ENCODE assay signal across 8 mouse cellular contexts in genomic region chr4:118260551-118261267, GRCm38 (mm10). TPM values are rescaled to one million over a fixed set of nuclear protein-coding genes. Genes with fewer than 3 reads are reported as not detected.
DNase-seq lines count a peak whose midpoint lies in the region; ATAC-seq and TF ChIP-seq lines count a peak whose summit lies in the region.

No protein-coding gene starts in this region.

- H3K36me3 ChIP-seq in forebrain, embryonic 11.5 days (ENCODE audit: control insufficient read depth, insufficient read depth, low read length) = peaks cover 4% of the 10 kb centered on the region; the same call in 1 of the 2 replicates
- peaks cover 79% of the 10 kb centered on the region for H3K36me3 ChIP-seq in hindbrain, embryonic 10.5 days
- peaks cover 43% of the 10 kb centered on the region for H3K36me3 ChIP-seq in lung, embryonic 14.5 days (ENCODE audit: insufficient read depth)

- under 1% methylated on average over 39 of the region's 39 CpGs for WGBS in forebrain, embryonic 11.5 days
- WGBS in hindbrain, embryonic 10.5 days = 1% methylated on average over 39 of the region's 39 CpGs
- under 1% methylated on average over 39 of the region's 39 CpGs for WGBS in lung, embryonic 14.5 days

- H3K4me1 ChIP-seq in forebrain, embryonic 11.5 days (replicated peaks; ENCODE audit: control insufficient read depth, insufficient read depth, low read length) = peaks cover 34% of the 10 kb centered on the region
- peaks cover 84% of the 10 kb centered on the region for H3K4me1 ChIP-seq in hindbrain, embryonic 10.5 days (replicated peaks)
- peaks cover 7% of the 10 kb centered on the region; the same call in 1 of the 2 replicates for H3K4me1 ChIP-seq in lung, embryonic 14.5 days (ENCODE audit: insufficient read depth)

- peak overlapping the region; percentile 45 for H3K4me3 ChIP-seq in forebrain, embryonic 11.5 days (ENCODE audit: low read depth, low read length)
- peak overlapping the region; percentile 61 for H3K4me3 ChIP-seq in hindbrain, embryonic 10.5 days
- peak overlapping the region; percentile 48 for H3K4me3 ChIP-seq in lung, embryonic 14.5 days (ENCODE audit: low read depth, low read length)

- peak overlapping the region; percentile 70 for H3K4me2 ChIP-seq in forebrain, embryonic 11.5 days (ENCODE audit: low read depth, low read length, severe bottlenecking)
- H3K4me2 ChIP-seq in lung, embryonic 14.5 days = peak overlapping the region; percentile 87

- peak overlapping the region; percentile 51 for H3K9ac ChIP-seq in forebrain, embryonic 11.5 days (ENCODE audit: low read length)
- H3K9ac ChIP-seq in lung, embryonic 14.5 days = peak overlapping the region; percentile 47

- no peaks in the 10 kb centered on the region for H3K27me3 ChIP-seq in forebrain, embryonic 11.5 days (ENCODE audit: control insufficient read depth, insufficient read depth, low read length)
- no peaks in the 10 kb centered on the region for H3K27me3 ChIP-seq in hindbrain, embryonic 10.5 days (ENCODE audit: insufficient read depth, poor library complexity, severe bottlenecking)
- no peaks in the 10 kb centered on the region for H3K27me3 ChIP-seq in lung, embryonic 14.5 days (ENCODE audit: insufficient read depth, low read length)

- H3K27ac ChIP-seq in forebrain, embryonic 11.5 days (ENCODE audit: low read depth, low read length) = peak overlapping the region; percentile 77
- peak overlapping the region; percentile 87 for H3K27ac ChIP-seq in hindbrain, embryonic 10.5 days
- peak overlapping the region; percentile 79 for H3K27ac ChIP-seq in lung, embryonic 14.5 days (ENCODE audit: low read depth)

- H3K9me3 ChIP-seq in forebrain, embryonic 11.5 days (ENCODE audit: control insufficient read depth, low read length) = no peaks in the 10 kb centered on the region
- no peaks in the 10 kb centered on the region for H3K9me3 ChIP-seq in hindbrain, embryonic 10.5 days
- H3K9me3 ChIP-seq in lung, embryonic 14.5 days (ENCODE audit: low read depth, low read length) = no peaks in the 10 kb centered on the region

- no peak for TF ChIP-seq CTCF in lung, embryonic 14.5 days (IDR thresholded peaks at IDR 0.05; ENCODE audit: low read depth)

- DNase-seq in MN1 (ENCODE audit: low spot score) (peak; percentile 40), adipocyte (ENCODE audit: low spot score) (no peak)
- peak; percentile 80 for DNase-seq in brain, adult 2 months (ENCODE audit: low read depth, low spot score)
- peak; percentile 87 for DNase-seq in forebrain, embryonic 11.5 days (ENCODE audit: low spot score)
- DNase-seq in hindbrain, embryonic 10.5 days (ENCODE audit: low spot score) = peak; percentile 77
- DNase-seq in layer of hippocampus, adult 9-11 months = peak; percentile 65
- DNase-seq in lung, embryonic 14.5 days = peak; percentile 85
- peak; percentile 57 for DNase-seq in ovary, postnatal 14 days (ENCODE audit: low spot score)

- peak; percentile 71 for ATAC-seq in forebrain, embryonic 11.5 days (replicated peaks; ENCODE audit: low FRiP score)
- ATAC-seq in lung, embryonic 14.5 days (ENCODE audit: insufficient read depth) = peak; percentile 80

RNA-seq across cellular contexts. Expression of gene Ptprf, which starts 30.5 kb away (rescaled TPM):
- 90.5 and 99.9 TPM in 2 replicates for polyA plus RNA-seq in forebrain, embryonic 11.5 days (2014; fragmentation: Nextera tagmentation; extraction: Ambion mirVana)
- polyA plus RNA-seq in hindbrain, embryonic 10.5 days (2016; fragmentation: Nextera tagmentation; extraction: Ambion mirVana) = 104 and 106 TPM in 2 replicates
- 69.7 and 75.7 TPM in 2 replicates for polyA plus RNA-seq in lung, embryonic 14.5 days (2014; fragmentation: Nextera tagmentation; extraction: Ambion mirVana)
